Mouse (Mus musculus) liver, embryonic 14.5 days (tissue): ENCODE measurements around the gene Dcaf7.

ENCODE experiments used
- CTCF ChIP-seq: IDR thresholded peaks from 2 replicates; pipeline ENCODE4 v1.5.1; 2016; ENCODE audit warnings: antibody characterized with exemption, low read depth, control low read depth
- EP300 ChIP-seq: IDR thresholded peaks from 2 replicates; pipeline ENCODE4 v1.6.1; 2016; ENCODE audit warnings: antibody characterized with exemption, low read depth

GRCm38 (mm10) chr11:106026465-106027151 is 10.1 kb upstream of the Dcaf7 start:
- TF ChIP-seq CTCF (peak; percentile 87), EP300 (no peak)
